Mouse (Mus musculus): ENCODE measurements around the gene Rnf39. TPM values are rescaled to one million over a fixed set of nuclear protein-coding genes. Genes with fewer than 3 reads are reported as not detected.

The Rnf39 gene
- total and polyA plus RNA-seq, 3 experiments, result 0.18 TPM; not detected in 2

GRCm38 (mm10) chr17:36966875-36967274 lies 24.2 kb downstream of the Rnf39 start:
- no peaks in the 10 kb centered on the region for H3K9me3 ChIP-seq (replicated peaks; ENCODE audit: insufficient read depth, low read length)
- TF ChIP-seq NELFE (IDR thresholded peaks at IDR 0.05; ENCODE audit: low read depth, low read length), result no peak
- no peak for TF ChIP-seq POLR2A (IDR thresholded peaks at IDR 0.05; ENCODE audit: control insufficient read depth in 1 of 2, insufficient read depth in 1 of 2, low read depth in 1 of 2, low read length in 2 of 2, poor library complexity in 1 of 2)
- no peak for TF ChIP-seq MXI1 (IDR thresholded peaks at IDR 0.05; ENCODE audit: low read depth, low read length)
- TF ChIP-seq MAFK (IDR thresholded peaks at IDR 0.05; ENCODE audit: borderline replicate concordance, low read depth, low read length), result no peak
- TF ChIP-seq MAZ (IDR thresholded peaks at IDR 0.05; ENCODE audit: low read depth, low read length), result no peak
- no peak for TF ChIP-seq TCF12 (IDR thresholded peaks at IDR 0.05; ENCODE audit: low read depth, low read length)
- no peak for TF ChIP-seq ETS1 (IDR thresholded peaks at IDR 0.05; ENCODE audit: low read depth, low read length)
- TF ChIP-seq MYC (IDR thresholded peaks at IDR 0.05; ENCODE audit: low read depth, low read length), result no peak
- TF ChIP-seq JUND (IDR thresholded peaks at IDR 0.05; ENCODE audit: low read depth, low read length), result no peak
- no peak for TF ChIP-seq ZC3H11A (IDR thresholded peaks at IDR 0.05; ENCODE audit: low read depth, low read length)
- no peak for TF ChIP-seq RCOR1 (IDR thresholded peaks at IDR 0.05; ENCODE audit: low read depth, low read length)
- TF ChIP-seq CHD1 (IDR thresholded peaks at IDR 0.05; ENCODE audit: low read depth, low read length), result no peak
- no peak for TF ChIP-seq POLR2AphosphoS2 (IDR thresholded peaks at IDR 0.05; ENCODE audit: low read length)
- no peak for TF ChIP-seq POLR2AphosphoS5 (IDR thresholded peaks at IDR 0.05; ENCODE audit: borderline replicate concordance, low read depth, low read length)
- no peak for TF ChIP-seq MYB (IDR thresholded peaks at IDR 0.05; ENCODE audit: low read depth, low read length)
- TF ChIP-seq ELF1 (IDR thresholded peaks at IDR 0.05; ENCODE audit: low read depth, low read length), result no peak
- H3K79me2 ChIP-seq (ENCODE audit: control insufficient read depth, insufficient read depth, low read length, poor library complexity), result no peaks in the 10 kb centered on the region
- no peaks in the 10 kb centered on the region for H3K4me1 ChIP-seq (ENCODE audit: control insufficient read depth in 1 of 2, insufficient read depth in 2 of 2, low read length in 2 of 2)
- no peaks in the 10 kb centered on the region for H3K36me3 ChIP-seq (ENCODE audit: control insufficient read depth in 1 of 2, insufficient read depth in 2 of 2, low read length in 2 of 2)
- H3K27ac ChIP-seq (ENCODE audit: control insufficient read depth, low read depth, low read length), result no peak overlapping the region
- H3K27me3 ChIP-seq (ENCODE audit: control insufficient read depth in 1 of 2, insufficient read depth in 2 of 2, low read length in 2 of 2), result peaks cover 0 to 3% of the 10 kb centered on the region in 2 experiments; a peak in 2 of 4 replicates
- peak; percentile 10 for DNase-seq (ENCODE audit: low read depth, low spot score)
- H3K9ac ChIP-seq (ENCODE audit: control insufficient read depth, low read depth, low read length, poor library complexity, severe bottlenecking), result no peak overlapping the region
- H3K4me3 ChIP-seq (ENCODE audit: control insufficient read depth in 1 of 2, insufficient read depth in 1 of 2, low read depth in 2 of 2, low read length in 2 of 2), result no peak overlapping the region

GRCm38 (mm10) chr17:36970316-36970890 lies 27.7 kb downstream of the Rnf39 start:
- no peak overlapping the region for H3K9ac ChIP-seq (ENCODE audit: control insufficient read depth, low read depth, low read length, poor library complexity, severe bottlenecking)
- no peaks in the 10 kb centered on the region for H3K79me2 ChIP-seq (ENCODE audit: control insufficient read depth, insufficient read depth, low read length, poor library complexity)
- no peak overlapping the region for H3K4me3 ChIP-seq (ENCODE audit: control insufficient read depth in 1 of 2, insufficient read depth in 1 of 2, low read depth in 2 of 2, low read length in 2 of 2)
- DNase-seq (ENCODE audit: low read depth, low spot score), result no peak
- H3K27ac ChIP-seq (ENCODE audit: control insufficient read depth, low read depth, low read length), result no peak overlapping the region
- H3K27me3 ChIP-seq (ENCODE audit: control insufficient read depth in 1 of 2, insufficient read depth in 2 of 2, low read length in 2 of 2), result peaks cover 0 to 3% of the 10 kb centered on the region in 2 experiments; a peak in 1 of 4 replicates
- no peaks in the 10 kb centered on the region for H3K9me3 ChIP-seq (replicated peaks; ENCODE audit: insufficient read depth, low read length)
- H3K4me1 ChIP-seq (ENCODE audit: control insufficient read depth in 1 of 2, insufficient read depth in 2 of 2, low read length in 2 of 2), result no peaks in the 10 kb centered on the region
- no peaks in the 10 kb centered on the region for H3K36me3 ChIP-seq (ENCODE audit: control insufficient read depth in 1 of 2, insufficient read depth in 2 of 2, low read length in 2 of 2)
- TF ChIP-seq USF2 (IDR thresholded peaks at IDR 0.05; ENCODE audit: borderline replicate concordance in 1 of 2, insufficient read depth in 1 of 2, low read depth in 1 of 2, low read length in 2 of 2) (no peak), RAD21 (IDR thresholded peaks at IDR 0.05; ENCODE audit: low read depth, low read length) (no peak), ETS1 (IDR thresholded peaks at IDR 0.05; ENCODE audit: low read depth, low read length) (no peak), GABPA (IDR thresholded peaks at IDR 0.05; ENCODE audit: low read depth, low read length) (no peak), UBTF (IDR thresholded peaks at IDR 0.05; ENCODE audit: borderline replicate concordance, insufficient read depth, low read depth, low read length) (no peak), MAFK (IDR thresholded peaks at IDR 0.05; ENCODE audit: borderline replicate concordance, low read depth, low read length) (no peak), MAZ (IDR thresholded peaks at IDR 0.05; ENCODE audit: low read depth, low read length) (no peak), RCOR1 (IDR thresholded peaks at IDR 0.05; ENCODE audit: low read depth, low read length) (no peak), ZNF384 (IDR thresholded peaks at IDR 0.05; ENCODE audit: low read depth, low read length) (no peak), ZMIZ1 (IDR thresholded peaks at IDR 0.05; ENCODE audit: low read depth, low read length) (no peak)

All from MEL (cell line).